Mouse (Mus musculus): ENCODE results near the gene 3110070M22Rik.
"Not testable (repeated sequence)": the region's sequence is repeated elsewhere in the genome, so short reads cannot be mapped to it uniquely, and the experiment has no call there.

- not testable (repeated sequence) for TF ChIP-seq CTCF (IDR thresholded peaks at IDR 0.05; ENCODE audit: control insufficient read depth, insufficient read depth, insufficient read length); MYOD1 (IDR thresholded peaks at IDR 0.05; ENCODE audit: control insufficient read depth, insufficient read length, low read depth); USF1 (IDR thresholded peaks at IDR 0.05; ENCODE audit: low read depth); MAX (IDR thresholded peaks at IDR 0.05); MYOG (IDR thresholded peaks at IDR 0.05; ENCODE audit: control insufficient read depth, extremely low read depth, insufficient read length); FOSL1 (IDR thresholded peaks at IDR 0.05; ENCODE audit: insufficient read depth, low read length, poor library complexity, severe bottlenecking); CEBPB (IDR thresholded peaks at IDR 0.05; ENCODE audit: low read depth)
Measured at GRCm38 (mm10) chr13:119492083-119492482, 3.9 kb upstream of the 3110070M22Rik start.

Measured in C2C12 (cell line).